Mouse (Mus musculus): ENCODE data around the gene Bcar3. TPM values are rescaled to one million over a fixed set of nuclear protein-coding genes. Genes with fewer than 3 reads are reported as not detected.

Gene Bcar3
- total and polyA plus RNA-seq, 2 experiments from 2014 or later: 7.3 to 11.4 TPM

- H3K27ac ChIP-seq (ENCODE audit: low read depth, low read length): no peak overlapping the region
- DNase-seq (no peak), ATAC-seq (no peak)
- H3K9me3 ChIP-seq (ENCODE audit: low read length): no peaks in the 10 kb centered on the region
- H3K36me3 ChIP-seq (ENCODE audit: insufficient read depth): no peaks in the 10 kb centered on the region
- 56% methylated on average over 5 of the region's 5 CpGs for WGBS
- no peak for TF ChIP-seq CTCF (IDR thresholded peaks at IDR 0.05; ENCODE audit: low read depth)
- no peak overlapping the region for H3K4me2 ChIP-seq (ENCODE audit: low read depth)
- no peak overlapping the region for H3K4me3 ChIP-seq (ENCODE audit: low read depth, low read length)
- no peaks in the 10 kb centered on the region for H3K27me3 ChIP-seq (ENCODE audit: insufficient read depth, low read length)
- peaks cover 33% of the 10 kb centered on the region for H3K4me1 ChIP-seq (ENCODE audit: insufficient read depth)
- H3K9ac ChIP-seq: no peak overlapping the region
These were observed 180.1 kb downstream of the Bcar3 start for GRCm38 (mm10) chr3:122474067-122474466.

DNA sequence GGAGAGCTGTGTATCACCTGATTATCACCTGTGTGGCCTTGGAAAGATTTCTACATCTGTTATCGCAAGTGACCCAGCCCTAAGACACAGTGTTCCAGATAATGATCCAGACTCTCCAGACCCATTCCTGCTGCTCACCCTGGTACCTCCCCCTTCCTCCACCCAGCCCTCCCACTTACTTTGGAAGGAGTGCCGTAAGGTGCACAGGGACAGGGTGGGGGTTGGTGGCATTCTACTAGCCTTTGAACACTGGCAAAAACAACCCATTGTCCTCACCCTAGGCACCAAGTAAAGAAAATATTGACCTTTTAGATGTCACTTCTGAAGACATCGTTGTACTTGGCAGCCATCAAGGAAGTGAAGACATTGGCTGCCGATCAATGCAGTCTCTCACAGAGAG lies 180.9 kb downstream of the Bcar3 start:
- Histone ChIP-seq H3K27me3 (ENCODE audit: insufficient read depth, low read length) (no peaks in the 10 kb centered on the region), H3K4me3 (ENCODE audit: low read depth, low read length) (no peak overlapping the region), H3K9ac (no peak overlapping the region), H3K4me2 (ENCODE audit: low read depth) (no peak overlapping the region), H3K4me1 (ENCODE audit: insufficient read depth) (peaks cover 33% of the 10 kb centered on the region), H3K27ac (ENCODE audit: low read depth, low read length) (0 out of 2 replicates have a peak overlapping the region, but pooled peaks have one; percentile 22), H3K36me3 (ENCODE audit: insufficient read depth) (no peaks in the 10 kb centered on the region), H3K9me3 (ENCODE audit: low read length) (no peaks in the 10 kb centered on the region)
- 59% methylated on average over 4 of the region's 4 CpGs for WGBS
- no peak for TF ChIP-seq CTCF (IDR thresholded peaks at IDR 0.05; ENCODE audit: low read depth)
- DNase-seq: no peak
- no peak for ATAC-seq

- Histone ChIP-seq H3K27me3 (ENCODE audit: insufficient read depth, low read length) (no peaks in the 10 kb centered on the region), H3K9me3 (ENCODE audit: low read length) (no peaks in the 10 kb centered on the region), H3K27ac (ENCODE audit: low read depth, low read length) (peak overlapping the region; percentile 22), H3K4me1 (ENCODE audit: insufficient read depth) (peaks cover 38% of the 10 kb centered on the region), H3K4me3 (ENCODE audit: low read depth, low read length) (no peak overlapping the region), H3K4me2 (ENCODE audit: low read depth) (no peak overlapping the region), H3K9ac (no peak overlapping the region), H3K36me3 (ENCODE audit: insufficient read depth) (no peaks in the 10 kb centered on the region)
- WGBS: 3% methylated on average over 1 of the region's 1 CpGs
- ATAC-seq (peak; percentile 73), DNase-seq (peak; percentile 67)
- no peak for TF ChIP-seq CTCF (IDR thresholded peaks at IDR 0.05; ENCODE audit: low read depth)
These were observed 181.8 kb downstream of the Bcar3 start for GRCm38 (mm10) chr3:122475735-122476134.

DNA sequence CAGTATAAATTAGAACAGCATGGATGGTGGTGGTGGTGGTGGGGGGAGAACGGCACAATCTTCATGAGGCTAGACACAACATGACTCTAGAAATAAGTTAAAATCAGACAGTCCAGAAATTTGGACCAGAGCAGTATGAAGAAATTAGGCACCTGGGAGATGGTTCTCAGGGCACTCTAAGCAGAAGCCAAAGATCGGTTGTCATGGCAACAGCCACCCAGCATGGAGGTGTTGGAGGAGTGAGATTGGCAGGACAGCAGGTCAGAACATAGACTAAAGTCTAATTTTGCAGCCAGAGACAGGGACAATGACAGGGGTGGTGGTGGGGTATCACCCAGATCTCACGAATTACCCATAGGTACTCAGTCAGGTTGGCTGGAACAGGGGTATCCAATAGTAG lies 182.7 kb downstream of the Bcar3 start:
- DNase-seq: peak; percentile 43
- H3K4me1 ChIP-seq (ENCODE audit: insufficient read depth): peaks cover 47% of the 10 kb centered on the region
- no peaks in the 10 kb centered on the region for H3K27me3 ChIP-seq (ENCODE audit: insufficient read depth, low read length)
- H3K9me3 ChIP-seq (ENCODE audit: low read length): no peaks in the 10 kb centered on the region
- ATAC-seq: no peak
- TF ChIP-seq CTCF (IDR thresholded peaks at IDR 0.05; ENCODE audit: low read depth): no peak
- no peak overlapping the region for H3K9ac ChIP-seq
- H3K4me2 ChIP-seq (ENCODE audit: low read depth): no peak overlapping the region
- H3K27ac ChIP-seq (ENCODE audit: low read depth, low read length): no peak overlapping the region; the same call in 1 of the 2 replicates
- 36% methylated on average over 3 of the region's 3 CpGs for WGBS
- no peak overlapping the region for H3K4me3 ChIP-seq (ENCODE audit: low read depth, low read length)
- no peaks in the 10 kb centered on the region for H3K36me3 ChIP-seq (ENCODE audit: insufficient read depth)

- Histone ChIP-seq H3K27me3 (ENCODE audit: insufficient read depth, low read length) (no peaks in the 10 kb centered on the region), H3K4me1 (ENCODE audit: insufficient read depth) (peaks cover 53% of the 10 kb centered on the region), H3K36me3 (ENCODE audit: insufficient read depth) (no peaks in the 10 kb centered on the region), H3K9ac (no peak overlapping the region), H3K4me2 (ENCODE audit: low read depth) (no peak overlapping the region), H3K27ac (ENCODE audit: low read depth, low read length) (peak overlapping the region; percentile 51), H3K4me3 (ENCODE audit: low read depth, low read length) (no peak overlapping the region), H3K9me3 (ENCODE audit: low read length) (no peaks in the 10 kb centered on the region)
- DNase-seq: no peak
- 40% methylated on average over 8 of the region's 8 CpGs for WGBS
- no peak for ATAC-seq
- TF ChIP-seq CTCF (IDR thresholded peaks at IDR 0.05; ENCODE audit: low read depth): no peak
These were observed 183.6 kb downstream of the Bcar3 start for GRCm38 (mm10) chr3:122477541-122477940.

DNA sequence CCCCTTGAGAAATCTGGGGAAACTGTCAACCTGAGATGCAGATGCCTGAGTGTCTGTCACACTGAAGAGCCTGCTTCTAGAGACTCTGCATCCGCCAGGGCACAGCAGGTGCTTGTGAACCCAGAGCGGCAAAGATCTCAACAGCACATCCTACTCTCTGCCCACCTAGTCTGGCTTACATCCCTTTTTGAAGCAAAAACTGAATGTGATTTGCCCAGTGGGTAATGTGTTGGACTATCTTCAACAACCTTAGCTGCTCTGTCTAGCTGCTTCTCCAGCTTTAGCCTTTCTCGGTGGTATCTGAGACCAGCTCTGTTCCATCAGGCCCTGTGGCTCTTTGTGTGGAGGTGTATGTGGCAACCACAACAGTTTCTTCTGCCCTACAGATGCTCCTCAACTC lies 184.8 kb downstream of the Bcar3 start:
- no peak for TF ChIP-seq CTCF (IDR thresholded peaks at IDR 0.05; ENCODE audit: low read depth)
- no peak overlapping the region for H3K9ac ChIP-seq
- peaks cover 56% of the 10 kb centered on the region for H3K4me1 ChIP-seq (ENCODE audit: insufficient read depth)
- no peak overlapping the region for H3K4me3 ChIP-seq (ENCODE audit: low read depth, low read length)
- no peak overlapping the region for H3K4me2 ChIP-seq (ENCODE audit: low read depth)
- no peak for DNase-seq
- 66% methylated on average over 3 of the region's 3 CpGs for WGBS
- no peaks in the 10 kb centered on the region for H3K27me3 ChIP-seq (ENCODE audit: insufficient read depth, low read length)
- H3K9me3 ChIP-seq (ENCODE audit: low read length): no peaks in the 10 kb centered on the region
- no peak for ATAC-seq
- H3K36me3 ChIP-seq (ENCODE audit: insufficient read depth): no peaks in the 10 kb centered on the region
- no peak overlapping the region for H3K27ac ChIP-seq (ENCODE audit: low read depth, low read length)

GRCm38 (mm10) chr3:122480065-122480675 lies 186.2 kb downstream of the Bcar3 start:
- no peak for TF ChIP-seq CTCF (IDR thresholded peaks at IDR 0.05; ENCODE audit: low read depth)
- H3K9me3 ChIP-seq (ENCODE audit: low read length): no peaks in the 10 kb centered on the region
- H3K4me2 ChIP-seq (ENCODE audit: low read depth): no peak overlapping the region
- WGBS: 22% methylated on average over 8 of the region's 8 CpGs
- peaks cover 64% of the 10 kb centered on the region for H3K4me1 ChIP-seq (ENCODE audit: insufficient read depth)
- DNase-seq: peak; percentile 85
- H3K27ac ChIP-seq (ENCODE audit: low read depth, low read length): 0 out of 2 replicates have a peak overlapping the region, but pooled peaks have one; percentile 4
- no peak overlapping the region for H3K9ac ChIP-seq
- no peak overlapping the region for H3K4me3 ChIP-seq (ENCODE audit: low read depth, low read length)
- no peaks in the 10 kb centered on the region for H3K36me3 ChIP-seq (ENCODE audit: insufficient read depth)
- peak; percentile 75 for ATAC-seq
- no peaks in the 10 kb centered on the region for H3K27me3 ChIP-seq (ENCODE audit: insufficient read depth, low read length)
